23 mouse cellular contexts compared by ENCODE assay signal in the genomic region with DNA sequence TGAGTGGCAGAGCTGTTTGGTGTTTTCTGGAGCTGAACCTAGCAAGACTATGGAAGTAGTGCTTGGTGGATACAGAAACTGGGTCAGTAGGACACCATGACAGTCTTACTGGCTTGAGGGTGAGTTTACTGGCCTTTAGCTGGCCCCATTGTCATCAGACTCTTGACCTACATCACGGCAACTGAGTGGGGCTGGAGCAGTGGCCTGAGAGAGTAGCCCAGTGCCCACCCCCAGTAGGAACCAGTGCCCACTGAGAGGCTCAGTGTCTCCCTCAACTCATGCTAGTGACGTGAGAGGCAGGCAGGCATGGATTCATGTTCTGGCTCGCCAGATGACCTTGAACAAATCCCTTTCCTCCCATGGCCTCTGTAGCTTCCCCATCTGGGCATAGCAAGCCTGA. TPM values are rescaled to one million over a fixed set of nuclear protein-coding genes. Genes with fewer than 3 reads are reported as not detected.
DNase-seq lines count a peak whose midpoint lies in the region; ATAC-seq and TF ChIP-seq lines count a peak whose summit lies in the region.
"Had no signal": no experiment of that assay in that cellular context is flagged by ENCODE, and none has a peak within 500 bp of the region (broad histone marks: within the 10 kb centered on the region; RNA-seq: fewer than 3 reads in every experiment).

No protein-coding gene starts in this region.

- 74% methylated on average over 3 of the region's 3 CpGs for WGBS in kidney, postnatal 0 days
- WGBS in neural tube, embryonic 13.5 days = 70% methylated on average over 3 of the region's 3 CpGs
- 79% methylated on average over 3 of the region's 3 CpGs for WGBS in neural tube, embryonic 15.5 days
- WGBS in embryonic facial prominence, embryonic 10.5 days = 74% methylated on average over 3 of the region's 3 CpGs

- H3K4me2 ChIP-seq in kidney, postnatal 0 days (ENCODE audit: low read length) = no peak overlapping the region
- no peak overlapping the region for H3K4me2 ChIP-seq in neural tube, embryonic 13.5 days
- no peak overlapping the region for H3K4me2 ChIP-seq in neural tube, embryonic 15.5 days
- H3K4me2 ChIP-seq: heart, embryonic 11.5 days; hindbrain, embryonic 13.5 days had no signal

- H3K4me3 ChIP-seq in kidney, postnatal 0 days (replicated peaks; ENCODE audit: low read depth, low read length) = no peak overlapping the region
- H3K4me3 ChIP-seq in neural tube, embryonic 13.5 days = no peak overlapping the region
- H3K4me3 ChIP-seq in neural tube, embryonic 15.5 days (replicated peaks) = no peak overlapping the region
- no peak overlapping the region for H3K4me3 ChIP-seq in embryonic facial prominence, embryonic 10.5 days
- H3K4me3 ChIP-seq: gastrocnemius, adult 2 months; hindbrain, embryonic 13.5 days had no signal

- peaks cover 49% of the 10 kb centered on the region for H3K4me1 ChIP-seq in kidney, postnatal 0 days (replicated peaks; ENCODE audit: insufficient read depth, low read length)
- peaks cover 89% of the 10 kb centered on the region for H3K4me1 ChIP-seq in neural tube, embryonic 13.5 days (replicated peaks)
- peaks cover 76% of the 10 kb centered on the region for H3K4me1 ChIP-seq in neural tube, embryonic 15.5 days
- peaks cover 84% of the 10 kb centered on the region for H3K4me1 ChIP-seq in embryonic facial prominence, embryonic 10.5 days

- H3K27me3 ChIP-seq in kidney, postnatal 0 days (ENCODE audit: insufficient read depth, low read length) = no peaks in the 10 kb centered on the region
- no peaks in the 10 kb centered on the region for H3K27me3 ChIP-seq in neural tube, embryonic 13.5 days
- no peaks in the 10 kb centered on the region for H3K27me3 ChIP-seq in neural tube, embryonic 15.5 days (replicated peaks)
- H3K27me3 ChIP-seq in embryonic facial prominence, embryonic 10.5 days (replicated peaks; ENCODE audit: low read depth, poor library complexity, severe bottlenecking) = no peaks in the 10 kb centered on the region; the same call in 1 of the 2 replicates

- intact Hi-C loops in left cerebral cortex, postnatal 10 days (cut with DNase I) = no loop called here

- no peaks in the 10 kb centered on the region for H3K9me3 ChIP-seq in kidney, postnatal 0 days (replicated peaks; ENCODE audit: low read length)
- no peaks in the 10 kb centered on the region for H3K9me3 ChIP-seq in neural tube, embryonic 13.5 days
- H3K9me3 ChIP-seq in neural tube, embryonic 15.5 days (replicated peaks) = no peaks in the 10 kb centered on the region
- H3K9me3 ChIP-seq in embryonic facial prominence, embryonic 10.5 days = no peaks in the 10 kb centered on the region
- H3K9me3 ChIP-seq: hindbrain, embryonic 13.5 days had no signal

- no peak for ATAC-seq in kidney, postnatal 0 days (replicated peaks; ENCODE audit: low FRiP score, low read depth)
- ATAC-seq in neural tube, embryonic 13.5 days (ENCODE audit: low read depth) = no peak
- no peak for ATAC-seq in neural tube, embryonic 15.5 days (ENCODE audit: low FRiP score)
- ATAC-seq: activated CD4-positive, CD25-positive, alpha-beta regulatory T cell, adult 4 months; CD4-positive, CD25-positive, alpha-beta regulatory T cell, adult 4 months; forebrain, embryonic 14.5 days; forebrain, postnatal 0 days; hindbrain, postnatal 0 days had no signal

- no peaks in the 10 kb centered on the region for H3K36me3 ChIP-seq in kidney, postnatal 0 days (ENCODE audit: insufficient read depth, low read length)
- no peaks in the 10 kb centered on the region for H3K36me3 ChIP-seq in neural tube, embryonic 13.5 days
- no peaks in the 10 kb centered on the region for H3K36me3 ChIP-seq in neural tube, embryonic 15.5 days
- H3K36me3 ChIP-seq in embryonic facial prominence, embryonic 10.5 days (replicated peaks) = peaks cover 10% of the 10 kb centered on the region
- H3K36me3 ChIP-seq: hindbrain, embryonic 13.5 days had no signal

- no peak overlapping the region for H3K27ac ChIP-seq in kidney, postnatal 0 days
- H3K27ac ChIP-seq in neural tube, embryonic 13.5 days (replicated peaks) = no peak overlapping the region
- no peak overlapping the region for H3K27ac ChIP-seq in neural tube, embryonic 15.5 days (replicated peaks)
- peak overlapping the region; percentile 75 for H3K27ac ChIP-seq in embryonic facial prominence, embryonic 10.5 days (replicated peaks)
- H3K27ac ChIP-seq: gastrocnemius, adult 2 months; hindbrain, postnatal 0 days had no signal

- H3K9ac ChIP-seq in kidney, postnatal 0 days (ENCODE audit: low read depth, low read length) = 0 out of 2 replicates have a peak overlapping the region, but pooled peaks have one; percentile 13
- H3K9ac ChIP-seq in neural tube, embryonic 13.5 days = 0 out of 2 replicates have a peak overlapping the region, but pooled peaks have one; percentile 1
- no peak overlapping the region for H3K9ac ChIP-seq in neural tube, embryonic 15.5 days (replicated peaks)
- H3K9ac ChIP-seq: forebrain, postnatal 0 days had no signal

- no peak for DNase-seq in kidney, postnatal 0 days (ENCODE audit: low spot score)
- DNase-seq in kidney, adult 9 months = no peak
- DNase-seq in embryonic facial prominence, embryonic 10.5 days (ENCODE audit: low spot score) = no peak
- no peak for DNase-seq in left cerebral cortex, postnatal 10 days (ENCODE audit: extremely low spot score in 1 of 2, low spot score in 2 of 2)
- DNase-seq: adrenal gland, adult 8-10 months; adrenal gland, postnatal 25 days; cerebellum, adult 11-12 months; cerebellum, adult 8-10 months; cerebellum, postnatal 10 days; cerebellum, postnatal 36 days; embryo, embryonic 11 days; forebrain, postnatal 0 days; gastrocnemius, adult 2 months; gastrocnemius, postnatal 14 days; heart, adult 11 months had no signal

- TF ChIP-seq CTCF in kidney, postnatal 0 days (IDR thresholded peaks at IDR 0.05; ENCODE audit: low read depth) = no peak

RNA-seq across cellular contexts. Expression of gene Fam222a, which starts 15.2 kb away (rescaled TPM):
- 5.0 and 5.8 TPM in 2 replicates for polyA plus RNA-seq in kidney, postnatal 0 days (2015; fragmentation: Nextera tagmentation; extraction: Ambion mirVana)
- 6.1 and 6.8 TPM in 2 replicates for polyA plus RNA-seq in neural tube, embryonic 13.5 days (2015; fragmentation: Nextera tagmentation; extraction: Ambion mirVana)
- polyA plus RNA-seq in neural tube, embryonic 15.5 days (2015; fragmentation: Nextera tagmentation; extraction: Ambion mirVana) = 4.7 and 5.3 TPM in 2 replicates
- polyA plus RNA-seq in embryonic facial prominence, embryonic 10.5 days (2016; fragmentation: Nextera tagmentation; extraction: Ambion mirVana) = 2.3 and 3.8 TPM in 2 replicates
- total RNA-seq in left cerebral cortex, postnatal 10 days (2021) = 1 to 10 TPM; 6.4 to 7.4 TPM
- polyA plus RNA-seq: activated CD4-positive, CD25-positive, alpha-beta regulatory T cell, adult 4 months; CD4-positive, CD25-positive, alpha-beta regulatory T cell, adult 4 months had no signal
